Mouse (Mus musculus) urinary bladder, postnatal 4 days (tissue): ENCODE results near the gene Rtl8b.
"Not testable (repeated sequence)": the region's sequence is repeated elsewhere in the genome, so short reads cannot be mapped to it uniquely, and the experiment has no call there.

Experiments used
- DNase-seq, 2 experiments: peaks; one replicate each; pipeline ENCODE4 v3.0.0; 2021 to 2022; ENCODE audit warnings: low spot score in 2 of 2

The Rtl8b gene

GRCm38 (mm10) chrX:53670294-53670693 lies at the start of gene Rtl8b:
Gene Rtl8b, minus strand, starts transcription at chrX:53670408.
- DNase-seq: peak; percentile 69 to 77

- peak in 1 of 2 experiments; percentile 20 for DNase-seq
These were observed 46.3 kb upstream of the Rtl8b start for GRCm38 (mm10) chrX:53716323-53717182.

- no peak for DNase-seq
These were observed 45.7 kb upstream of the Rtl8b start for GRCm38 (mm10) chrX:53715942-53716322.

GRCm38 (mm10) chrX:53702673-53703072 lies 32.5 kb upstream of the Rtl8b start:
- DNase-seq: no peak

- DNase-seq: no peak
These were observed 29.0 kb upstream of the Rtl8b start for GRCm38 (mm10) chrX:53699225-53699624.

GRCm38 (mm10) chrX:53694008-53694777 lies 24.0 kb upstream of the Rtl8b start:
- DNase-seq: no peak

GRCm38 (mm10) chrX:53693141-53693540 lies 22.9 kb upstream of the Rtl8b start:
- DNase-seq: no peak

- DNase-seq: peak in 1 of 2 experiments; percentile 52
These were observed 21.9 kb upstream of the Rtl8b start for GRCm38 (mm10) chrX:53692065-53692464.

- not testable (repeated sequence) for DNase-seq
These were observed 14.5 kb upstream of the Rtl8b start for GRCm38 (mm10) chrX:53684676-53685075.

GRCm38 (mm10) chrX:53682650-53683049 lies 12.4 kb upstream of the Rtl8b start:
- DNase-seq: not testable (repeated sequence)

GRCm38 (mm10) chrX:53676943-53677342 lies 6.7 kb upstream of the Rtl8b start:
- peak in 1 of 2 experiments; percentile 66 for DNase-seq

- not testable (repeated sequence) for DNase-seq
These were observed 488 bp upstream of the Rtl8b start for GRCm38 (mm10) chrX:53670696-53671095.

- DNase-seq: not testable (repeated sequence)
These were observed 494 bp downstream of the Rtl8b start for GRCm38 (mm10) chrX:53669557-53670270.

GRCm38 (mm10) chrX:53652917-53653316 lies 17.3 kb downstream of the Rtl8b start:
- not testable (repeated sequence) for DNase-seq

- DNase-seq: no peak
These were observed 24.3 kb downstream of the Rtl8b start for GRCm38 (mm10) chrX:53645885-53646284.

GRCm38 (mm10) chrX:53642980-53643961 lies 26.9 kb downstream of the Rtl8b start, which contains the start of gene Rtl8a:
Gene Rtl8a, minus strand, starts transcription at chrX:53643682.
- peak; percentile 64 to 85 for DNase-seq

GRCm38 (mm10) chrX:53642604-53642979 lies 27.6 kb downstream of the Rtl8b start:
- DNase-seq: not testable (repeated sequence)

- not testable (repeated sequence) for DNase-seq
These were observed 32.1 kb downstream of the Rtl8b start for GRCm38 (mm10) chrX:53638107-53638506.
